Mouse (Mus musculus) retina, postnatal 1 day (tissue): ENCODE measurements around the gene Mettl27.

Experiments
- DNase-seq: peaks from one replicate; pipeline ENCODE4 v3.0.0-alpha.2; 2012

Mettl27 gene

GRCm38 (mm10) chr5:134989741-134990140, 57.6 kb downstream of the Mettl27 start:
- DNase-seq = no peak
